Mouse (Mus musculus) neural tube, embryonic 10.5 days (tissue): ENCODE data around the gene Hells.

Experiments
- DNase-seq: peaks from one replicate; pipeline ENCODE4 v3.0.0-alpha.2; 2017; ENCODE audit warnings: low spot score; ENCODE audit errors: extremely low spot score

Gene Hells

DNA sequence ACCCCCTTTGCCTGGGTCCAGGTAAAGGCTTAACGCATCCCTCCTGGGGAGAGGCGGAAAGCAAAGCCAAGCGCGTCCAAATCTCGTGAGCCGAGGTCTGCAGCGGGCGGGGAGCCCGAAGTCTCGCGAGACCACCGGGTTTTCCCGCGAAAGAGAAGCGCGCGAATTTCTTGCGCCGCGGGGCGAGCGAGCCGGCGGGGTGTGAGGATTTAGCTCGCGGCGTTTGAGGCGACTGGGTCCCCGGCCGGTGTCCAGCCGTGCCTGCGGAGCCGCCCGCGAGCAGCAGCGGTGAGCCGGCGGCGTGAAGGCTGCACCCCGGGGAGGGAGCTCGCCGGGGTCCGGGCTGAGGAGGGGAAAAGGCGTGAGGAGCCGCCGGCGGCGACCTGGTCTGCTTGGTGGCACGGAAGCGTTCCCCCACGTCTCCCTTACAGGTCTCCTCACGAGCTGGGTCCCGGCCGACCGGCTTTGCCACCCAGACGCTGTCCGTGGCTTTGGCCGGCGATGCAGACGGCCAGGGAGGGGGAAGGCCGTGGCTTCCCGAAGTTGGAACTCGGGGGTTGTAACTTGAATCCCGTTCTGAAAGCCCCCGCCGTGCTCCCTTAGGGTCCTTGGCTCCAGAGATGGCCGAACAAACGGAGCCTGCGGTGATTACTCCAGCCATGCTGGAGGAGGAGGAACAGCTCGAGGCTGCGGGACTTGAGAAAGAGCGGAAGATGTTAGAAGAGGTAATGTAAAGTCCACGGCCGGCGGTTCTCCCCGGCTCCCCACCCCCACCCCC, at the start of gene Hells:
Gene Hells, plus strand, starts transcription at position 128 of the 778 bp plus-strand sequence.
- peak; percentile 92 for DNase-seq

GRCm38 (mm10) chr19:38901146-38902135, 29.3 kb upstream of the Hells start:
- DNase-seq = no peak

DNA sequence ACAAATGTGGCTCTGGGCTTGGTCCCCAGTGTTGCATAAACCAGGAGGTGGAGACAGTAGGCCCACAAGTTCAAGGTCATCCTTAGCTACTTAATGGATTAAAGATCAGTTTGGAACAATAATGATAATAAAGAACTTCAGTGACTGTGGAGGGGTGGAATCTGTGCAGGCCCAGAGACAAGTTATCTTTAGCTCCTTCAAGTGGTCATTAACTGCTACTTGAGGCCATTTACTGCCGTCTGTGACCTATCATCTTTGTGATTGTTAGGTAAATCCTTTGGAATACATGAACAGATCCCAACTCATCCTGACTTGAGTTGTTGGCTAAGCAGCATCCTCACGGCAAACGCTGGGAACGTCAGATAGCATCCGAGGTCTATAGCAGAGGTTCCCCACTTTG, 28.2 kb upstream of the Hells start:
- DNase-seq = no peak

DNA sequence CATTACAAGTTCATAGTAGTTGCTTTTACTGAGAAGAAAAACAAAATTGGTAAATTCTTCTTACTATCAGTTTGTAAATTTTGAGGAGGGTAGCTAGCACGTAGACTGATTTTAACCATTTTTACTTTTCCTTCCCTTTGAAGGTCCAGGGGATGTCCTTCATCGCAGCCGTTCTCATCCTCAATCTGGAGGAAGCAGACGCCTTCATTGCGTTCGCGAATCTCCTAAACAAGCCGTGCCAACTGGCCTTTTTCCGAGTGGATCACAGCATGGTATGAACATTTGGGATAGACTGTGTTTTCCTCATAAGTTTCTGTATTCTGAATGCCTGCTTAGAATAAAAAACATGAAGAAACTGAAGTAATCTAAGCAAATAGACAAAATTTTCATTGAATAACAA, 16.9 kb upstream of the Hells start:
- no peak for DNase-seq

- DNase-seq = no peak
Measured at GRCm38 (mm10) chr19:38914926-38915325, 15.8 kb upstream of the Hells start.

DNA sequence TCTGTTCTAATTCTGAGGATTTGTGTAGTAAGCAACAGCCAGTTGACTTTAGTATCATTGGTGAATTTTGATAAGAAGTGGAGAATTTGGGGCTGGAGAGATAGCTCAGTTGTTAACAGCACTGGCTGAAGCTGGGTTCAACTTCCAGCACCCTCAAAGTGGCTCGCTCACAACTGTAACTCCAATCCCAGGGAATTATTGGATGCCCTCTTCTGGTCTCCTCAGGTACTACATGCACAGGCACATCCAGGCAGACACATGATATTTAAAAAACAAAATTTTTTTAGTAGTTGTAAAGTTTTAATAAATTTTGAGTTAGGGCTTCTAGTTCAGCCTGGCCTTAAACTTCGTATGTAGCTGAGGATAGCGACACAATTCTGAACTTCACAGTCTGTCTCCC, 15.0 kb upstream of the Hells start:
- peak; percentile 32 for DNase-seq

GRCm38 (mm10) chr19:38928481-38929158, 2.1 kb upstream of the Hells start:
- DNase-seq = no peak

- no peak for DNase-seq
Measured at GRCm38 (mm10) chr19:38929471-38930251, 1.1 kb upstream of the Hells start.

- DNase-seq = no peak
Measured at GRCm38 (mm10) chr19:38930252-38930787, 395 bp upstream of the Hells start.

GRCm38 (mm10) chr19:38931566-38931890, 813 bp downstream of the Hells start:
- DNase-seq = no peak

DNA sequence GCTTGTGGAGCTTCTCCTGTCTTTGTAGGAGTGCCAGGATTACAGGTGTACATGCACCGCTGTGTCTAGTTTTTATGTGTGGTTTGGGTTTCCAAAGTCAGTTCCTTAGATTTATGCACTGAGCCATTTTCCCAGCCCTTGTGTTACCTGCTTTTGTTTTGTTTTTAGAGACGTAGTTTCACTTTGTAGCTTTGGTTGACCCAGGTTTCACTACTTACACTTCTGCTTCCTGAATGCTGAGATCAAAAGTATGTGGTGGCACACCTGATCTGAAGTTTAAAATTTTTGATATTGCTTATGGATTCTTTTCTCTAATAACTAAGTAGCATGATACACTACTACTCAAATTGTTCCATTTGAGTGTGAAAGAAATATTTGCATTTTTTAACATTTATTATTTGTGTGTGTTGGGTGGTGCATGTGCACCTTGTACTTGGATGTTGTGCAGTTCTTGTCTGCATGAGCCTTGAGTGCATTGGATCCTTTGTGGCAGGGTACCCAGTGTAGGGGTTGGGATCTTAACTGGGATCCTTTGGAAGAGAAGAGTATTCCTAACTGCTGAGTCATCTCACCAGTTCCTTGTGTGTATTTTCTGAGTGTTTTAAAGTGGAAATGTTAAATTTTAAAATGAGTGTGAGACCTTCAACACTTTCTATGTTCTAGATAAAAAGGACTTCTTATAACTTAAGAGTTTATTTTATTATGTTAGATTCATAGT, 14.0 kb downstream of the Hells start:
- DNase-seq = no peak

DNA sequence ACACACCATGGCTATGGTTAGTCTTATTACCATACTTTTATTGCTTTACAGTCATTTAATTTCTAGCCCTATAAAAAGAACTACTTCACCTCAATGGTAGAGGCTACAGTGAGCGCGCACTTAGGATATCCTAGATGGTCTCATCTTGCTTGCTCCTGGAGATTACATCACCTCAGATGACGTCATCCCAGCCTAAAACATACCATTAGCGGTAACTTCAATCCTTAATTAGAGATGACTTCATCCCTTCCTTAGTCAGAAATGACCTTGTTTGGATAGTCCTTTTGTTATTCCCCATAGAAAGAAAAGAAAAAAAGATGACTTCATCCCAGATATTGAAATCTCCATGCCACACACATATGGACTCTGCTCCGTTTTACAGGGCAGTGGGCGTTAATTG, 40.0 kb downstream of the Hells start:
- DNase-seq = no peak

- no peak for DNase-seq
Measured at GRCm38 (mm10) chr19:38972581-38972980, 41.9 kb downstream of the Hells start.

- no peak for DNase-seq
Measured at GRCm38 (mm10) chr19:38973666-38974065, 43.0 kb downstream of the Hells start.

DNA sequence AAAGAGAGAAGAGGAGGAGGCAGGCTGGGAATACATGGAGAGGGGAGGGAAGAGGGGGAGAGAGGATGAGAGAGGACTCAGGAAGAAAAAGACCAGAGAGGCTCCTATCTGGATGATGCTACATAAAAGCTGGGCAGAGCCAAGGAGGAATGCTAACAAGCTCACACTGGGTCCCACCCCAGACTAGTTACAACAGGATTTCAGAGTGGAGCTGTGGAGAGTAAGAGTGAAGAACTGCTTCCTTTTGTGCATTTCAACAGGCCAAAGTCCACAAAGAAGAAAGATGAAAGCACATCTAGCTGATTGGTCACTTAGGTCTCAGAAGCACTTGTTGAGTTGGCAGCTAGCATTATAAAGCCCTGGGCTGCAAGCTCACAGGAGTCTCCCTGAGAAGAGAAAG, 45.6 kb downstream of the Hells start:
- DNase-seq = no peak

GRCm38 (mm10) chr19:38981966-38982365, 51.3 kb downstream of the Hells start:
- peak; percentile 67 for DNase-seq

DNA sequence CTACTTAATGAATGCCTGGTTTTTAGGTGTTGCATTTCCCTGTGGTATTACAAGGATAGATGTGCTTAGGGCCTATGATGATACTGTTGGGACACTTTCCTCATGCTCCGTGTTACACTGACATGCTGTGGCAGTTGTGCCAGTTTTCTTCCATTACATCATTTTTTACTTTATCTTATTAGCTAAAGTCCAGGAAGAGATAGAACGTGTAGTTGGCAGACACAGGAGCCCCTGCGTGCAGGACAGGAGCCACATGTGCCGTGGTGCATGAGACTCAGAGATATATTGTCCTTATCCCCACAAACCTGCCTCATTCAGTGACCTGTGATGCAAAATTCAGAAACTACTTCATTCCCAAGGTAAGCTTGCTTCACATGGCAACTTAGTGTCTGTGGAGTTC, 67.5 kb downstream of the Hells start:
- DNase-seq = no peak

DNA sequence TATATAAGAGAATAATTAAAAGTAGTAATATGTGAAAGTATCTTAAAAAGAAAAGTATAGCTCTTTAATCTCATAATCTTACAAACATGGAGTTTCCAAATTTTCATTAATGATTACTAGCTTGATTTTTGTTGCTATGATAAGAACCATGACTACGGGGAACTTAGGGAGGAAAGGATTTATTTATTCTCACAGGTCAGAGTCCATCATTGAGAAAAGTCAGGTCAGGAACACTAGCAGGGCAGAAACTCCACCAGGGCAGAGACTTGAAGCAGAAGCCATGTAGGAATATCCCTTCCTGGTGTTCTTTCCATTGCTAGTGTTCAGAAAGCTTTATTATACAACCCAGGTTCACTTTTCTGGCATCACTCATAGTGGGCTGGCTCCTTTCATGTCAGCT, 68.0 kb downstream of the Hells start:
- no peak for DNase-seq

GRCm38 (mm10) chr19:39005132-39005531, 74.4 kb downstream of the Hells start:
- DNase-seq = no peak

DNA sequence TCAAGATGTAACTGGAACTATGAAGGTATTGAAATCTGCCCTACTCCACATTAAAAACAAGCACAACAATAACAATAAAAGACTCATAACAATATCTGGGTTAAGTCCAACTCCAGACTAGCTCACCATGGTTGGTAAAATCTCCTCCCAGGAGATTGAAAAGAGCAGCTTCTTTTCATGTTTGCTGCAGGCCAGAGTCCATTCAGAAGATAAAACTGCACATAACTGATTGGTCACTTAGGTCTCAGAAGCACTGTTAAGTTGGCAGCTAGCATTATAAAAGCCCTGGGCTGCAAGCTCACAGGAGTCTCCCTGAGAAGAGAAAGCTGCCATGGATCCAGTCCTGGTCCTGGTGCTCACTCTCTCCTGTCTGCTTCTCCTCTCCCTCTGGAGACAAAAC, 76.0 kb downstream of the Hells start, which contains the start of gene Cyp2c55:
Gene Cyp2c55, plus strand, starts transcription at position 305 of the 400 bp plus-strand sequence.
- no peak for DNase-seq
